Mouse (Mus musculus): ENCODE results near the gene Gpr19.

- no peak for TF ChIP-seq CTCF (IDR thresholded peaks at IDR 0.05; ENCODE audit: low read depth)
- TF ChIP-seq EP300 (IDR thresholded peaks at IDR 0.05; ENCODE audit: low read depth) = no peak
Measured at GRCm38 (mm10) chr6:134931146-134931545, 32.8 kb upstream of the Gpr19 start.

All from liver, postnatal 0 days (tissue).